12 mouse cellular contexts compared by ENCODE assay signal in genomic region chr12:76512731-76513130, GRCm38 (mm10). TPM values are rescaled to one million over a fixed set of nuclear protein-coding genes. Genes with fewer than 3 reads are reported as not detected.
DNase-seq lines count a peak whose midpoint lies in the region; ATAC-seq and TF ChIP-seq lines count a peak whose summit lies in the region.
"Had no signal": no experiment of that assay in that cellular context is flagged by ENCODE, and none has a peak within 500 bp of the region (broad histone marks: within the 10 kb centered on the region; RNA-seq: fewer than 3 reads in every experiment).

No protein-coding gene starts in this region.

- H3K4me1 ChIP-seq in hindbrain, postnatal 0 days (ENCODE audit: insufficient read depth, low read length), result no peaks in the 10 kb centered on the region
- no peaks in the 10 kb centered on the region for H3K4me1 ChIP-seq in hindbrain, embryonic 14.5 days (replicated peaks; ENCODE audit: control insufficient read depth, insufficient read depth, low read length)
- H3K4me1 ChIP-seq in thymus, adult 2 months (replicated peaks; ENCODE audit: control insufficient read depth, insufficient read depth, low read length), result no peaks in the 10 kb centered on the region

- H3K4me3 ChIP-seq in hindbrain, postnatal 0 days (ENCODE audit: low read length), result no peak overlapping the region
- H3K4me3 ChIP-seq in hindbrain, embryonic 14.5 days (replicated peaks; ENCODE audit: low read length), result no peak overlapping the region
- no peak overlapping the region for H3K4me3 ChIP-seq in thymus, adult 2 months (ENCODE audit: control insufficient read depth, insufficient read depth, low read length)
- H3K4me3 ChIP-seq: myocyte had no signal

- H3K27ac ChIP-seq in hindbrain, postnatal 0 days, result no peak overlapping the region
- H3K27ac ChIP-seq in hindbrain, embryonic 14.5 days, result no peak overlapping the region
- no peak overlapping the region for H3K27ac ChIP-seq in thymus, adult 2 months (ENCODE audit: control insufficient read depth, insufficient read depth, low read length)

- no peaks in the 10 kb centered on the region for H3K36me3 ChIP-seq in hindbrain, postnatal 0 days (ENCODE audit: insufficient read depth, low read length)
- no peaks in the 10 kb centered on the region for H3K36me3 ChIP-seq in hindbrain, embryonic 14.5 days (replicated peaks; ENCODE audit: control insufficient read depth, insufficient read depth)
- H3K36me3 ChIP-seq in thymus, adult 2 months (ENCODE audit: control insufficient read depth, insufficient read depth, low read length), result no peaks in the 10 kb centered on the region

- H3K9ac ChIP-seq in hindbrain, postnatal 0 days (replicated peaks; ENCODE audit: low read length), result no peak overlapping the region
- H3K9ac ChIP-seq in hindbrain, embryonic 14.5 days, result no peak overlapping the region

- H3K27me3 ChIP-seq in hindbrain, postnatal 0 days (ENCODE audit: insufficient read depth, low read length), result no peaks in the 10 kb centered on the region
- H3K27me3 ChIP-seq in hindbrain, embryonic 14.5 days (ENCODE audit: control insufficient read depth, insufficient read depth, low read length), result no peaks in the 10 kb centered on the region
- no peaks in the 10 kb centered on the region for H3K27me3 ChIP-seq in thymus, adult 2 months (ENCODE audit: control insufficient read depth, insufficient read depth, low read length)

- no peak for TF ChIP-seq CTCF in hindbrain, postnatal 0 days (IDR thresholded peaks at IDR 0.05; ENCODE audit: low read depth)
- no peak for TF ChIP-seq CTCF in thymus, adult 2 months (IDR thresholded peaks at IDR 0.05; ENCODE audit: borderline replicate concordance, control insufficient read depth, extremely low read depth, insufficient read depth, low read length, poor library complexity)

- DNase-seq in hindbrain, postnatal 0 days (ENCODE audit: low spot score), result peak; percentile 50
- no peak for DNase-seq in hindbrain, embryonic 14.5 days (ENCODE audit: low spot score)
- peak; percentile 68 for DNase-seq in adrenal gland, postnatal 14 days
- DNase-seq in cerebellum, adult 8-10 months, result peak; percentile 64
- DNase-seq in heart, postnatal 4 days, result peak; percentile 69
- DNase-seq in thymus, adult 2 months, result no peak
- no peak for DNase-seq in layer of hippocampus, adult 18-20 months (ENCODE audit: low spot score in 2 of 2)
- DNase-seq in thymus, postnatal 14 days, result no peak
- DNase-seq: gastrocnemius, postnatal 10 days; thymus, adult 18-20 months had no signal

- no peak overlapping the region for H3K4me2 ChIP-seq in hindbrain, postnatal 0 days (ENCODE audit: low read depth, low read length)
- H3K4me2 ChIP-seq in hindbrain, embryonic 14.5 days (replicated peaks), result no peak overlapping the region

- H3K9me3 ChIP-seq in hindbrain, postnatal 0 days (ENCODE audit: low read length), result no peaks in the 10 kb centered on the region
- H3K9me3 ChIP-seq in hindbrain, embryonic 14.5 days (ENCODE audit: control insufficient read depth, low read length), result no peaks in the 10 kb centered on the region

- TF ChIP-seq POLR2A in thymus, adult 2 months (IDR thresholded peaks at IDR 0.05; ENCODE audit: control insufficient read depth, extremely low read depth, insufficient read depth, low read length, poor library complexity), result no peak

- no peak for ATAC-seq in hindbrain, postnatal 0 days
- no peak for ATAC-seq in hindbrain, embryonic 14.5 days (ENCODE audit: low FRiP score)
- ATAC-seq: inflammation-experienced regulatory T-cells, adult 6 months had no signal

- WGBS in hindbrain, postnatal 0 days, result 28% methylated on average over 1 of the region's 1 CpGs
- WGBS in hindbrain, embryonic 14.5 days, result 53% methylated on average over 1 of the region's 1 CpGs
- 90% methylated on average over 1 of the region's 1 CpGs for WGBS in thymus, adult 2 months

RNA-seq across cellular contexts. Expression of gene Plekhg3, which starts 18.0 kb away (rescaled TPM):
- total RNA-seq in hindbrain, postnatal 0 days (2014; rRNA removed), result 5.4 and 6.8 TPM in 2 replicates
- 1.3 and 1.8 TPM in 2 replicates for polyA plus RNA-seq in hindbrain, postnatal 0 days (2015; fragmentation: Nextera tagmentation; extraction: Ambion mirVana)
- 1.3 and 1.6 TPM in 2 replicates for polyA plus RNA-seq in hindbrain, embryonic 14.5 days (2014; fragmentation: Nextera tagmentation; extraction: Ambion mirVana)
- total RNA-seq in adrenal gland, postnatal 14 days (2021), result 16.7 and 19.4 TPM in 2 replicates
- 10 to 100 TPM; 29.5 TPM for total RNA-seq in heart, postnatal 4 days (2021)
- 12.0 and 13.6 TPM in 2 replicates for polyA plus RNA-seq in thymus, adult 2 months (2012; rRNA removed)
- 10 to 100 TPM; 21.9 to 24.5 TPM for total RNA-seq in layer of hippocampus, adult 18-20 months (2021)

Comparison
In these comparisons a context has a peak if more than half of its experiments do, and no peak if none do; other contexts are left out.
1. DNase-seq: peak in hindbrain, postnatal 0 days (single experiment), adrenal gland, postnatal 14 days (single experiment), cerebellum, adult 8-10 months (single experiment) and heart, postnatal 4 days (single experiment); none in hindbrain, embryonic 14.5 days (single experiment), thymus, adult 2 months (single experiment), layer of hippocampus, adult 18-20 months (0 of 2) and thymus, postnatal 14 days (single experiment).